Mouse (Mus musculus): ENCODE data around the gene Dnah14. TPM values are rescaled to one million over a fixed set of nuclear protein-coding genes. Genes with fewer than 3 reads are reported as not detected.

Gene Dnah14
- polyA plus RNA-seq, 1 experiment from 2014 or later = 2.2 TPM

DNA sequence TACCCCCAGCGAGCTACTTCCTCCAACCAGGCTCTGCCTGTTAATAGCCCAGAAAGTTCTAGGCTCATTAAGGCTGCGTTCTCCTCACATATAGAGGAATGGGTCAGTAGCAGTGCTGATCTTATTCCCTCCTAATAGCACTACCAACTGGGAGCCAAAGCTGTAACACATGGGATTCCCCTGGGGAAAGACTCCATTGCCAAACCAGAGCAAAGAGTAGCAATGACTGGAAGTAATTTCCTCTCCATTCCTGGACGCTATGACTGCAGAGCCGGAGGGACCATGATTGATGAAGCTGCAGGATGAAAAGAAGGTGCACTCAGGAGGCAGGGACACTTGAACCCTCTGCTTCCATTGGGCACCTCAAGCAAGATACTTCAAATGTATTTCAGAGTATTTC lies 274.1 kb downstream of the Dnah14 start:
- 77% methylated on average over 4 of the region's 4 CpGs for WGBS
- no peaks in the 10 kb centered on the region for H3K9me3 ChIP-seq (ENCODE audit: control insufficient read depth, low read length)

DNA sequence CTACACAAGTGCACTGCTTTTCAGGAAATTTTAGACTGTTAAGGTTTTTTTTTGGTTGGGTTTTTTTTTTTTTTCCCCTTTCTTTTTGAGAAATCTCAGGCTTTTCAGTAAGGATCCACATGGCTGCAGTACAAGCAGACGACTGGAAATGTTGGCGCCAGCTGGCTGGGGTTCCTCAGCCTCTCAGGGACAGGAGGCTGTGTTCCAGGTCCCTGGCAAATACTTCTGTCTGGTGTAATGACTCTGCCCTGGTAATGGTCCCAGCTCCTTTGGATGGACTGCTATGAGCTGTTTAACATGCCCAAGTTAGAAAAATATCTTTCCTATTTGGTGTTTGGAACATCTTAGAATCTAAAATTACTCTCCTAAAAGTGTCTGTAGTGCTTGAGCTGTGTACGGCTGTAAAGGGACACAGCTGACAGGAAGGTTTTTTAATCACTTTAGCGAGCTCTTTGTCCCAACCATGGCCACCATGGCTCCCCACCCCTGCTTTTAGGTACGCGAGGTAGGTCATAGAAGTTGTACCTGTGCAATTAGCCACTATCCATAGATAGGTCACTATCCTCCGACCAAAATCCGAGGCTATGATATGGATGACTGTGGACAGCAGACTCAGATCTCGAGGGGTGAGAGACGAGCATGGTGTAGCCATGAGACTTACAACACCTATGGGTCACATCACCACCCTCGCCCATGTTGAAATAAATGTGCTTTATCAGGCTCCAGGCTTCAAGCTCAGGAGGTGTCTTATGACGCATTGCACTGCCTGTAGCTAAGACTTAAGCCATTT lies 275.4 kb downstream of the Dnah14 start:
- DNase-seq (ENCODE audit: low spot score) (no peak), ATAC-seq (replicated peaks; ENCODE audit: low FRiP score, low TSS enrichment, low read depth) (no peak)
- Histone ChIP-seq H3K4me2 (ENCODE audit: low read length) (no peak overlapping the region), H3K27me3 (replicated peaks; ENCODE audit: control insufficient read depth, insufficient read depth, low read length) (no peaks in the 10 kb centered on the region), H3K27ac (ENCODE audit: low read depth) (no peak overlapping the region), H3K9me3 (ENCODE audit: control insufficient read depth, low read length) (no peaks in the 10 kb centered on the region), H3K4me1 (replicated peaks; ENCODE audit: control insufficient read depth, insufficient read depth, low read length) (no peaks in the 10 kb centered on the region; the same call in 1 of the 2 replicates), H3K4me3 (ENCODE audit: low read depth, low read length) (no peak overlapping the region), H3K36me3 (ENCODE audit: control insufficient read depth, insufficient read depth, low read length) (no peaks in the 10 kb centered on the region), H3K9ac (ENCODE audit: low read length) (no peak overlapping the region)
- 86% methylated on average over 12 of the region's 12 CpGs for WGBS

More for the DNA sequence above, 274.1 kb downstream of the Dnah14 start:
- Histone ChIP-seq H3K27ac (ENCODE audit: low read depth) (no peak overlapping the region), H3K4me1 (replicated peaks; ENCODE audit: control insufficient read depth, insufficient read depth, low read length) (no peaks in the 10 kb centered on the region; the same call in 1 of the 2 replicates), H3K4me3 (ENCODE audit: low read depth, low read length) (no peak overlapping the region), H3K4me2 (ENCODE audit: low read length) (no peak overlapping the region), H3K36me3 (ENCODE audit: control insufficient read depth, insufficient read depth, low read length) (no peaks in the 10 kb centered on the region), H3K27me3 (replicated peaks; ENCODE audit: control insufficient read depth, insufficient read depth, low read length) (no peaks in the 10 kb centered on the region), H3K9ac (ENCODE audit: low read length) (no peak overlapping the region)
- ATAC-seq (replicated peaks; ENCODE audit: low FRiP score, low TSS enrichment, low read depth) (no peak), DNase-seq (ENCODE audit: low spot score) (no peak)

DNA sequence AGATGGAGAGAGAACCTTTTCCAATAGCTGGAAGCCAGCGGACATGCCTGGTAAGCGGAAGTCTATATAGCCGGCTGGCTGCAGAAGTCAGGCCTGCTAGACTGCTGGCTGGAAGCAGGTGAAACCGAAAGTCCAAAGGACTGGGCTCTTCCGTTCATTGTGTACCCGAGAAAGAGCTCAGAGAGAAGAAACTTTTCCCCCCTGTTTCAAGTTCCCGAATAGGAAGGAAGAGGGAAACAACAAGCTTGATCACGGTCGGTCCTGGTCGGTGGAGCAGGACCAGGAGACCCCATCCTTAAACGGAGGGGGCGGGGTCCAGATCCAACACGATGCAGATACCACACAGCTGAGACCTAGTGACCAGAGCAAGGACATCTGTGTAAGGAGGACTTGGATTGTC lies 276.1 kb downstream of the Dnah14 start:
- H3K9ac ChIP-seq (ENCODE audit: low read length) = no peak overlapping the region

GRCm38 (mm10) chr1:181853081-181853736 lies 276.9 kb downstream of the Dnah14 start:
- Histone ChIP-seq H3K4me1 (replicated peaks; ENCODE audit: control insufficient read depth, insufficient read depth, low read length) (no peaks in the 10 kb centered on the region; the same call in 1 of the 2 replicates), H3K36me3 (ENCODE audit: control insufficient read depth, insufficient read depth, low read length) (no peaks in the 10 kb centered on the region), H3K9me3 (ENCODE audit: control insufficient read depth, low read length) (no peaks in the 10 kb centered on the region), H3K27me3 (replicated peaks; ENCODE audit: control insufficient read depth, insufficient read depth, low read length) (no peaks in the 10 kb centered on the region), H3K27ac (ENCODE audit: low read depth) (peak overlapping the region; percentile 36; the same call in 1 of the 2 replicates), H3K9ac (ENCODE audit: low read length) (no peak overlapping the region), H3K4me3 (ENCODE audit: low read depth, low read length) (0 out of 2 replicates have a peak overlapping the region, but pooled peaks have one; percentile 4), H3K4me2 (ENCODE audit: low read length) (peak overlapping the region; percentile 35)
- DNase-seq (ENCODE audit: low spot score) (peak; percentile 71), ATAC-seq (replicated peaks; ENCODE audit: low FRiP score, low TSS enrichment, low read depth) (peak; percentile 74)
- WGBS = 12% methylated on average over 19 of the region's 21 CpGs

More for the DNA sequence above, 276.1 kb downstream of the Dnah14 start:
- Histone ChIP-seq H3K4me3 (ENCODE audit: low read depth, low read length) (no peak overlapping the region), H3K4me1 (replicated peaks; ENCODE audit: control insufficient read depth, insufficient read depth, low read length) (no peaks in the 10 kb centered on the region; the same call in 1 of the 2 replicates), H3K27me3 (replicated peaks; ENCODE audit: control insufficient read depth, insufficient read depth, low read length) (no peaks in the 10 kb centered on the region), H3K27ac (ENCODE audit: low read depth) (no peak overlapping the region), H3K4me2 (ENCODE audit: low read length) (peak overlapping the region; percentile 35), H3K36me3 (ENCODE audit: control insufficient read depth, insufficient read depth, low read length) (no peaks in the 10 kb centered on the region), H3K9me3 (ENCODE audit: control insufficient read depth, low read length) (no peaks in the 10 kb centered on the region)
- no peak for ATAC-seq (replicated peaks; ENCODE audit: low FRiP score, low TSS enrichment, low read depth)
- WGBS = 47% methylated on average over 13 of the region's 13 CpGs
- no peak for DNase-seq (ENCODE audit: low spot score)

GRCm38 (mm10) chr1:181854829-181855228 lies 278.5 kb downstream of the Dnah14 start:
- no peaks in the 10 kb centered on the region; the same call in 1 of the 2 replicates for H3K4me1 ChIP-seq (replicated peaks; ENCODE audit: control insufficient read depth, insufficient read depth, low read length)
- H3K9ac ChIP-seq (ENCODE audit: low read length) = no peak overlapping the region
- no peak overlapping the region for H3K4me3 ChIP-seq (ENCODE audit: low read depth, low read length)
- ATAC-seq (replicated peaks; ENCODE audit: low FRiP score, low TSS enrichment, low read depth) = no peak
- H3K4me2 ChIP-seq (ENCODE audit: low read length) = no peak overlapping the region
- DNase-seq (ENCODE audit: low spot score) = no peak
- no peaks in the 10 kb centered on the region for H3K9me3 ChIP-seq (ENCODE audit: control insufficient read depth, low read length)
- H3K27ac ChIP-seq (ENCODE audit: low read depth) = no peak overlapping the region
- no peaks in the 10 kb centered on the region for H3K27me3 ChIP-seq (replicated peaks; ENCODE audit: control insufficient read depth, insufficient read depth, low read length)
- WGBS = 95% methylated on average over 2 of the region's 2 CpGs
- H3K36me3 ChIP-seq (ENCODE audit: control insufficient read depth, insufficient read depth, low read length) = no peaks in the 10 kb centered on the region

GRCm38 (mm10) chr1:181856329-181856728 lies 280.0 kb downstream of the Dnah14 start:
- Histone ChIP-seq H3K9ac (ENCODE audit: low read length) (no peak overlapping the region), H3K9me3 (ENCODE audit: control insufficient read depth, low read length) (no peaks in the 10 kb centered on the region), H3K36me3 (ENCODE audit: control insufficient read depth, insufficient read depth, low read length) (no peaks in the 10 kb centered on the region), H3K4me3 (ENCODE audit: low read depth, low read length) (no peak overlapping the region), H3K27me3 (replicated peaks; ENCODE audit: control insufficient read depth, insufficient read depth, low read length) (no peaks in the 10 kb centered on the region), H3K27ac (ENCODE audit: low read depth) (no peak overlapping the region), H3K4me1 (replicated peaks; ENCODE audit: control insufficient read depth, insufficient read depth, low read length) (peaks cover 3% of the 10 kb centered on the region), H3K4me2 (ENCODE audit: low read length) (no peak overlapping the region)
- ATAC-seq (replicated peaks; ENCODE audit: low FRiP score, low TSS enrichment, low read depth) = no peak
- no peak for DNase-seq (ENCODE audit: low spot score)
- WGBS = 90% methylated on average over 2 of the region's 2 CpGs

DNA sequence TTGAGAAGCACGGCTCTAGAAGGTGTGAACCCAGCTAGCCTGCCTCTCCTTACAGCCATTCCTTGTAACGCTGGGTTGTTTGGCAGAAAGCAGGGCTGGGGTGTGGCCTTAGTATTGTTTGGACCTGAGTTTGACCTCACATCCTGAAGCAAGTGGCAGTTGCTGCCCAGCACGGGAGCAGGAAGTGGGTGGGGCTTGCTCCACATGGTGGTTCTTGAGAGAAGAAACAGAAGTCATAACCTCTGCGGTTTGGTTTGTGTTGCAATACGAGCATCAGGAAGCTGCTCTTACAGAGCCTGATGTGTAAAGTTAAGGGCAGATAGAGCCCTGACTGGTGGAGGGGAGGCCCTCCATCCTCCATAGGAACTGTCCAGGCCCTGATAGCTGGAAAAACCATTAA lies 284.3 kb downstream of the Dnah14 start:
- Histone ChIP-seq H3K27me3 (replicated peaks; ENCODE audit: control insufficient read depth, insufficient read depth, low read length) (no peaks in the 10 kb centered on the region), H3K36me3 (ENCODE audit: control insufficient read depth, insufficient read depth, low read length) (no peaks in the 10 kb centered on the region), H3K4me3 (ENCODE audit: low read depth, low read length) (no peak overlapping the region), H3K9me3 (ENCODE audit: control insufficient read depth, low read length) (no peaks in the 10 kb centered on the region), H3K27ac (ENCODE audit: low read depth) (no peak overlapping the region), H3K4me1 (replicated peaks; ENCODE audit: control insufficient read depth, insufficient read depth, low read length) (peaks cover 3% of the 10 kb centered on the region), H3K4me2 (ENCODE audit: low read length) (no peak overlapping the region), H3K9ac (ENCODE audit: low read length) (no peak overlapping the region)
- peak; percentile 71 for DNase-seq (ENCODE audit: low spot score)
- ATAC-seq (replicated peaks; ENCODE audit: low FRiP score, low TSS enrichment, low read depth) = no peak
- 7% methylated on average over 5 of the region's 5 CpGs for WGBS

DNA sequence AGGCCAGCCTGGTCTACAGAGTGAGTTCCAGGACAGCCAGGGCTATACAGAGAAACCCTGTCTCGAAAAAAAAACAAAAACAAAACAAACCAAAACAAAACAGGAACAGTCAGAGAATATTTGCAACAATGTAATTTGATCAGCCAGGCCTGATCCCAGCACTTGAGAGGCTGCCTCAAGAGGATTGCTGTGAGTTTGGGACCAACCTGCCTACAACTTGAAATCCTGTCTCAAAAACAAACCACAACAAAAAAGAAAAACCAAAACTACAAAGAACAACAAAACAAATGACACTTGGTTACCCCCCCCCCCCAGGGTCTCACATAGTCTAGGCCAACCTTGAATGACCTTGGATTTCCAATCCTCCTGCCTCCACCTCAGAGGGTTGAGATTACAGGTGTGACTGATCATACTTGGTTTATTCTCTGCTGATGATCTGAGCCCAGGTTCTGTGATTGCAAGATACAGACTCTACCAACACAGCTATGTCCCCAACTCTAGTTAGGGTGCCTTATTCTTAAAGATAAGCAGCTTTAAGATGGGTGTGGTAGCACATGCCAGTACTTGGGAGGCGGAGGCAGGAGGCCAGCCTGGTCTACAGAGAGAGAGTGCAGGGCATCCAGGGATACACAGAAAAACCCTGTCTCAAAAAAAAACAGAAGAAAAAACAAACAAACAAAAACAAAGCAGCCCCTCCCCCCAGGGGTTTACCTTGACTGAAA lies 285.0 kb downstream of the Dnah14 start:
- 79% methylated on average over 2 of the region's 2 CpGs for WGBS
- Histone ChIP-seq H3K27ac (ENCODE audit: low read depth) (no peak overlapping the region), H3K27me3 (replicated peaks; ENCODE audit: control insufficient read depth, insufficient read depth, low read length) (no peaks in the 10 kb centered on the region), H3K36me3 (ENCODE audit: control insufficient read depth, insufficient read depth, low read length) (no peaks in the 10 kb centered on the region), H3K4me3 (ENCODE audit: low read depth, low read length) (no peak overlapping the region), H3K9ac (ENCODE audit: low read length) (no peak overlapping the region), H3K4me1 (replicated peaks; ENCODE audit: control insufficient read depth, insufficient read depth, low read length) (peaks cover 3% of the 10 kb centered on the region), H3K4me2 (ENCODE audit: low read length) (no peak overlapping the region), H3K9me3 (ENCODE audit: control insufficient read depth, low read length) (no peaks in the 10 kb centered on the region)
- ATAC-seq (replicated peaks; ENCODE audit: low FRiP score, low TSS enrichment, low read depth) = no peak
- DNase-seq (ENCODE audit: low spot score) = no peak

Measured in intestine, embryonic 14.5 days (tissue).